7 mouse cellular contexts compared by ENCODE assay signal in genomic region chr9:119322289-119323259, GRCm38 (mm10). TPM values are rescaled to one million over a fixed set of nuclear protein-coding genes. Genes with fewer than 3 reads are reported as not detected.
DNase-seq lines count a peak whose midpoint lies in the region; ATAC-seq lines count a peak whose summit lies in the region.

Oxsr1 (minus strand) TSS chr9:119322427.

- intact Hi-C loops in left cerebral cortex, postnatal 36 days (cut with DNase I), result loop anchor here (2.0 kb wide), 1 partner anchor 18 kb away; the partner anchor contains the start of gene Myd88

- peak within 1 kb of the TSS; percentile 91 for H3K9ac ChIP-seq in intestine, embryonic 16.5 days (ENCODE audit: low read depth, low read length)
- peak within 1 kb of the TSS; percentile 79 for H3K9ac ChIP-seq in midbrain, embryonic 11.5 days (ENCODE audit: low read length)

- H3K4me1 ChIP-seq in intestine, embryonic 16.5 days (ENCODE audit: control insufficient read depth, insufficient read depth, low read length), result peaks cover 7% of the 10 kb centered on the region; the same call in 1 of the 2 replicates
- H3K4me1 ChIP-seq in midbrain, embryonic 11.5 days (ENCODE audit: control insufficient read depth, insufficient read depth, low read length), result peaks cover 8% of the 10 kb centered on the region

- peak within 1 kb of the TSS; percentile 90 for H3K4me3 ChIP-seq in intestine, embryonic 16.5 days (ENCODE audit: low read length)
- H3K4me3 ChIP-seq in midbrain, embryonic 11.5 days (ENCODE audit: low read depth, low read length), result peak within 1 kb of the TSS; percentile 87

- H3K4me2 ChIP-seq in intestine, embryonic 16.5 days (ENCODE audit: low read depth, low read length), result peak within 1 kb of the TSS; percentile 95
- H3K4me2 ChIP-seq in midbrain, embryonic 11.5 days, result peak within 1 kb of the TSS; percentile 69

- peak; percentile 100 for DNase-seq in adrenal gland, adult 8-10 months
- peak; percentile 97 for DNase-seq in embryo, embryonic 9.5 days (ENCODE audit: extremely low spot score)
- peak; percentile 90 to 96 for DNase-seq in gastrocnemius, postnatal 4 days (ENCODE audit: low spot score in 2 of 2)
- DNase-seq in left cerebral cortex, postnatal 36 days (ENCODE audit: low spot score in 2 of 2), result peak; percentile 98 to 99
- peak; percentile 99 for DNase-seq in midbrain, embryonic 11.5 days (ENCODE audit: low spot score, missing footprints)
- peak; percentile 100 for DNase-seq in skeletal muscle tissue, adult 2 months (ENCODE audit: low read depth, low spot score)

- peak within 1 kb of the TSS; percentile 88 for H3K27ac ChIP-seq in intestine, embryonic 16.5 days (ENCODE audit: low read length)
- H3K27ac ChIP-seq in midbrain, embryonic 11.5 days (ENCODE audit: low read depth, low read length), result peak within 1 kb of the TSS; percentile 83

- ATAC-seq in intestine, embryonic 16.5 days, result peak; percentile 98
- ATAC-seq in midbrain, embryonic 11.5 days (ENCODE audit: low FRiP score), result peak; percentile 97

- H3K36me3 ChIP-seq in intestine, embryonic 16.5 days (ENCODE audit: control insufficient read depth, insufficient read depth, low read length), result no peaks in the 10 kb centered on the region
- H3K36me3 ChIP-seq in midbrain, embryonic 11.5 days (ENCODE audit: control insufficient read depth, insufficient read depth, low read length), result no peaks in the 10 kb centered on the region

- H3K9me3 ChIP-seq in intestine, embryonic 16.5 days (ENCODE audit: control insufficient read depth, low read length), result no peaks in the 10 kb centered on the region
- no peaks in the 10 kb centered on the region for H3K9me3 ChIP-seq in midbrain, embryonic 11.5 days (ENCODE audit: control insufficient read depth, low read length)

- H3K27me3 ChIP-seq in intestine, embryonic 16.5 days (replicated peaks; ENCODE audit: control insufficient read depth, insufficient read depth, low read length), result no peaks in the 10 kb centered on the region
- H3K27me3 ChIP-seq in midbrain, embryonic 11.5 days (ENCODE audit: control insufficient read depth, insufficient read depth, low read length), result no peaks in the 10 kb centered on the region

- WGBS in intestine, embryonic 16.5 days, result under 1% methylated on average over 76 of the region's 76 CpGs
- under 1% methylated on average over 75 of the region's 76 CpGs for WGBS in midbrain, embryonic 11.5 days

RNA-seq across cellular contexts. Expression of gene Oxsr1, which starts in this region (rescaled TPM):
- 10 to 100 TPM; 33.7 to 40.6 (median 37.8) TPM for total RNA-seq in adrenal gland, adult 8-10 months (2022)
- total RNA-seq in gastrocnemius, postnatal 4 days (2021), result 10 to 100 TPM; 36.0 to 39.1 TPM
- polyA plus RNA-seq in intestine, embryonic 16.5 days (2015; fragmentation: Nextera tagmentation; extraction: Ambion mirVana), result 9.1 and 9.5 TPM in 2 replicates
- total RNA-seq in left cerebral cortex, postnatal 36 days (2021), result 10 to 100 TPM; 28.9 to 33.6 TPM
- polyA plus RNA-seq in midbrain, embryonic 11.5 days (2014; fragmentation: Nextera tagmentation; extraction: Ambion mirVana), result 15.5 and 16.2 TPM in 2 replicates

Comparison
In these comparisons a context has a peak if more than half of its experiments do, and no peak if none do; other contexts are left out.
1. Peak in every context shown above with its lines: DNase-seq, ATAC-seq, H3K4me3 ChIP-seq and H3K27ac ChIP-seq.